Mouse (Mus musculus) adrenal gland, adult 18-20 months (tissue): Measurements from ENCODE around the gene Olfr90. TPM values are rescaled to one million over a fixed set of nuclear protein-coding genes. Genes with fewer than 3 reads are reported as not detected.
A peak's percentile ranks its signal among the peaks of the same experiment; 100 is the strongest.
"Not testable (repeated sequence)": the region's sequence is repeated elsewhere in the genome, so short reads cannot be mapped to it uniquely, and the experiment has no call there.

Experiments
- DNase-seq, 2 experiments: peaks; one replicate each; pipeline ENCODE4 v3.0.0; 2021 to 2022; ENCODE audit warnings: low spot score in 2 of 2
- long read RNA-seq, 2 experiments: library from polyadenylated mRNA; stranded (forward); transcript quantifications; one replicate each; pipeline ENCODE4 v2.0.0; 2021
- total RNA-seq, 2 experiments: library from RNA; stranded (reverse); gene quantifications; 1 replicate in 1 of 2; 2 replicates in 1 of 2; pipeline ENCODE4 v1.2.3; 2021

The Olfr90 gene
- not detected for total RNA-seq
- long read RNA-seq, experiment 1, result 0 reads
- long read RNA-seq, experiment 2, result 0 reads

DNA sequence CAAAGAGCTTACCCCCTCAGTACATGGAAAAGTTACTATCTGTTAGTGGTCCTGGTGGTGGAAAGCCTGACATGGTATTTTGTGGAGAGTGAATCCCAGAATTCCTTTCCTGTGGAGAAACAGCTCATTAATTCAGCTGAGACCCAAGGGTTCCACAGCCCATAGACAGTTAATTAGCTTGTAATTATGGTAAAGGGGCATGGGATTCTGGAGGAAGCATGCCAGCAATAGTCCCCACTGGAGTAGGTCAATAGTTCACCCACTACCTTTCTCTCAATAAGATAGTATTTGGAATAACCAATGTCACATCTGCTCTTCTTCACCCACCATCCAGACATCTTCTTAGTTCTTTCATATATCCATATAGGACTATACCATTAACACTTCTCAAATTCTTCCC, at the start of gene Olfr90:
Olfr90 (minus strand) TSS at position 101 of the 400 bp plus-strand sequence.
- DNase-seq, result no peak

DNA sequence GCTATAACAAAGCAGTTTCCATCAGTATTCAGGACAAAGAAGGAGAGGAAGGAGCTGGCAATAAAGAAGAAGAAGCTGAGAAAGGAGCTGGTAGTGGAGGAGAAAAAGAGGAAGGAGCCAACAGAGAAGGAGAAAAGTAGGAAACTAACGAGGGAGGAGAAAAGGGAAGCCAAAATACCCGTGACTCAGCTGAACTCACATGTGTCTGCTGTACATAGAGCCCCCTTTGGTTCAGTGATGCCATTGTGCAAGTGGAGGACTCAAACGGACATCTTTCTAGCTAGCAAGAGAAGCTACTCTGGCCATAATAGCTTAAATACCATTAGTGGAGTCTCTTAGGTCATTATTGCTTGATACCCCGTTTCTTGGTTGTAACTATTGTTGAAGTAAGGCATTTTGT, 43.1 kb upstream of the Olfr90 start:
- not testable (repeated sequence) for DNase-seq

DNA sequence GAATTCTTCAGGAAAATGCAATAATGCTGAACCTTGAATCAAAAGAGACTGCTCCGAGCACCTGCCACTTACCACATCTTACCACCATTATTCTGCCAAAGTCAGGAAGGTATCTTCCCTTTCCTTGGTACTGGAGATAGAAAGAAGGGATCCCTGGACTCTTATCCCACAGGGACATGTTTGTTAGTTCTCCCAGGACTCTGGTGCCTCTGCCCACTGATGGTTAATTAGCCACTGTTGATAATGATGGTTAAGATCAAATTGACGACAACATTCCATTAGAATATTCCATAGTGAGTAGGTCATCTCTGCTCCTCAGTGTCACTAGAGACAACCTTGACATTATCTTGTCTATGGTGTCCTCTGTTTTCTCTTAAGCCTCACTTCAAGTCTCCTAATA, 31.7 kb upstream of the Olfr90 start, which contains the start of gene Olfr92:
Olfr92 (minus strand) TSS at position 101 of the 400 bp plus-strand sequence.
- no peak for DNase-seq

- no peak for DNase-seq
Measured at GRCm38 (mm10) chr17:37098178-37098577, 9.9 kb upstream of the Olfr90 start, which contains the start of gene Olfr91. TSS of gene Olfr91 (minus strand) at chr17:37098278.

- DNase-seq, result no peak
Measured at GRCm38 (mm10) chr17:37093289-37093688, 5.0 kb upstream of the Olfr90 start.

- DNase-seq, result no peak
Measured at GRCm38 (mm10) chr17:37092198-37092597, 3.9 kb upstream of the Olfr90 start.

GRCm38 (mm10) chr17:37085545-37085944, 2.8 kb downstream of the Olfr90 start:
- DNase-seq, result no peak

DNA sequence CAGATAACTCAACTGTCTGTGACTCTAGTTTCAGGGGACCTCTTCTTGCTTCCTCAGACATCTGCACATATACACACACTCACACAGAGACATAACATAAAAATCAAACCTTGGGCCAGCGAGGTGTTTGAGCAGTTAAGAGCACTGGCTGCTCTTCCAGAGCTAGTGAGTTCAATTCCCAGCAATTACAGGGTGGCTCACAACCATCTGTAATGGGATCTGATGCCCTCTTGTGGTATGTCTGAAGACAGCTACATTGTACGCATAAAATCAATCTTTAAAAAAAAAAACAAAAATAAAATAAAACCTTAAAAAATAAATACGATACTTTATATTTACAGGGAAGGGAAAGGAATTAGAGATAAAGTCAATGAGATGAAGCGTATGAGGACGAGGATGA, 3.7 kb downstream of the Olfr90 start:
- DNase-seq, result no peak

- peak; percentile 60 to 61 for DNase-seq
Measured at GRCm38 (mm10) chr17:37083327-37083726, 5.0 kb downstream of the Olfr90 start.

DNA sequence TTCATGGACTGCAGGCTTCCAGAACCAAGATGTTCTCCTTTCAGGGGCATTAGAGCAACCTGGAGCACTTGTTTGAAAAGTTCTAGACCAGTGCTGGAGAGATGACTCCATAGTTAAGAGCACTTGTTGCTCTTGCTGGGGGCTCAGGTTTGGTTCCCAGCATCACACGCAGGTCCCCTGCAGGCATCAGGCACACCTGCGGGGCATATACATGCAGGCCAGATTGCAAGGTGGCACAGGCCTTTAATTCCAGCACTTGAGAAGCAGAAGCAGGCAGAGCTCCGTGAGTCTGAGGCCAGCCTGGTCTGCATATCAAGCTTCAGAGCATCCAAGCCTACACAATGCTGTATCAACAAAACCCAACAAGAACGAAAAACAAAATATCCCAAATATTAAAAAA, 6.6 kb downstream of the Olfr90 start:
- DNase-seq, result no peak

GRCm38 (mm10) chr17:37080119-37080518, 8.2 kb downstream of the Olfr90 start:
- no peak for DNase-seq

DNA sequence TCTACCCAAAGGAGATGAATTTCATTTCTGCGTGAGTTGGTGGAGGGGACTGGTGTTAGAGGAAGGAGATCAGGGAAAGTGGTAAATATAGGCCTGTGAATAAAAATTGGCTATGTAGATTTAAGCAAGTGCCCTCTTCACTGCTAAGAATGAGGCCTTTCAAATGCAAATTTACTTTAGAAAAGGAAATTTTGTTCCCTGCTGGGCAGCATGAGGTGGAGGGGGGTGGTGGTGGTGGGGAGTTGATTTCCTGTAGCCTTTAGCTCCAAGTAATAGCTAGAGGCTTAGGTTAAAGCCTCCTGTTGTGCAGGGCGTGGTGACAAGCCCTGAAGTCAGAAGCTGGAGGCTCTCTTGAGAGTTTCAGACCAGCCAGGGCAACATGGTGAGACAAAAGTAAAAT, 9.3 kb downstream of the Olfr90 start:
- no peak for DNase-seq

- DNase-seq, result no peak
Measured at GRCm38 (mm10) chr17:37078193-37078592, 10.1 kb downstream of the Olfr90 start.

DNA sequence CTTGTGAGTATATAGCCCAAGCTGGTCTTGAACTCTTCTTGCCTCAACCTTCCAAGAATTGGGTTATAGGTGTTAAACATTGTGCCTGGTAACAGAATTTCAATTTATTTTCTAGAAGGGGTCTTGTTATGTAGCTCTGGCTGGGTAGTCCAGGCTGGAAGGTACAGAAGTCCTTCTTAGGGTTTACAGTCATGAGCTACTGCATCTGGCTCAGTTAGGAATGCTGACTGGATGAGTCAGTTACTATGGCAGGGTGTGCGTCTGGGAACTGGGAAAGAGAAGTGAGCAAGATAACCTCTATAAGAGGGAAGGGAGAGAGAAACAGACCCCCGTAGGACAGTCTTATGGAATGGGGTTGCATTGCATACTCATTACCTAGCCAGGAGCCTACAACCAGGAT, 12.5 kb downstream of the Olfr90 start:
- no peak for DNase-seq

GRCm38 (mm10) chr17:37075181-37075580, 13.1 kb downstream of the Olfr90 start:
- no peak for DNase-seq

DNA sequence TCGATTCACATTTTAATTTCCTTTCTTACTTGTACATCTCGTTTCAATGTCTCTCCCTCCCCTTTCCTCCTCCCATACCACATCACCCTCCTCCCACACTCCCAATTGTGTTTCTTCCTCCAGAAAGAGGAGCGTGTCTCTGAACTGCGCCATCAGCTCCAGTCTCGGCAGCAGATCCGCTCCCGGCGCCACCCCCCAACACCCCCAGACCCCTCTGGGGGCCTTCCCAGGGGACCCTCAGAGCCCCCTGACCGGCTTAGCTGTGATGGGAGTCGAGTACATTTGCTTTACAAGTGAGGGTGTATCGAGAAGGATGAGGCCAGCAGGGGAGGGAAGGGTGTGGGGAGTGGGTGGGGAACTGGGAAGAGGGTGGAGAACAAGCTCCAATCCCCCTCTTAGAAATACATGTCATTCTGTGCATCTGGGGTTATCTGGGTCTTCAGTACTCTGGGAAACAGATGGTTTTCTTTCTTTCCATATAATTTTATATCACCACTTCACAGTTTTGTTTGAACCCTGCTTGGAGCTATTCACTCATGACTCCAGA, 15.5 kb downstream of the Olfr90 start:
- no peak for DNase-seq

GRCm38 (mm10) chr17:37072080-37072729, 16.1 kb downstream of the Olfr90 start:
- DNase-seq, result no peak

GRCm38 (mm10) chr17:37070121-37070520, 18.2 kb downstream of the Olfr90 start:
- no peak for DNase-seq

- no peak for DNase-seq
Measured at GRCm38 (mm10) chr17:37067861-37068260, 20.4 kb downstream of the Olfr90 start.

DNA sequence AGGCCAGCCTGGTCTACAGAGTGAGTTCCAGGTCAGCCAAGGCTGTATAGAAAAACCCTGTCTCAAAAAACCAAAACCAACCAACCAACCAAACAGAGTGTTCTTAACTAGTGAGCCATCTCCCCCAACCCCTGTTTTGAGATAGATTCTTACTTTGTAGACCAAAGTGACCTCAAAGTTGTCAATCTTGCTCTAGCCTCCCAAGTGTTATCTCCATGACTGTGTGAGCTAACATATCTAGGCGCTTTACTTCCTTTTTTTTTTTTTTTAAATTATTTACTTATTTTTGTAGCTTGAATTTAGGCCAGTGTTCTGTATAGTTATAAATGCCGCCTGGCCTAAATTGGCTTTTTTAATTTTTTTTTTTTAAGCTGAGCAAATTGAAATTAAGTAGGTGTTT, 22.3 kb downstream of the Olfr90 start:
- no peak for DNase-seq

DNA sequence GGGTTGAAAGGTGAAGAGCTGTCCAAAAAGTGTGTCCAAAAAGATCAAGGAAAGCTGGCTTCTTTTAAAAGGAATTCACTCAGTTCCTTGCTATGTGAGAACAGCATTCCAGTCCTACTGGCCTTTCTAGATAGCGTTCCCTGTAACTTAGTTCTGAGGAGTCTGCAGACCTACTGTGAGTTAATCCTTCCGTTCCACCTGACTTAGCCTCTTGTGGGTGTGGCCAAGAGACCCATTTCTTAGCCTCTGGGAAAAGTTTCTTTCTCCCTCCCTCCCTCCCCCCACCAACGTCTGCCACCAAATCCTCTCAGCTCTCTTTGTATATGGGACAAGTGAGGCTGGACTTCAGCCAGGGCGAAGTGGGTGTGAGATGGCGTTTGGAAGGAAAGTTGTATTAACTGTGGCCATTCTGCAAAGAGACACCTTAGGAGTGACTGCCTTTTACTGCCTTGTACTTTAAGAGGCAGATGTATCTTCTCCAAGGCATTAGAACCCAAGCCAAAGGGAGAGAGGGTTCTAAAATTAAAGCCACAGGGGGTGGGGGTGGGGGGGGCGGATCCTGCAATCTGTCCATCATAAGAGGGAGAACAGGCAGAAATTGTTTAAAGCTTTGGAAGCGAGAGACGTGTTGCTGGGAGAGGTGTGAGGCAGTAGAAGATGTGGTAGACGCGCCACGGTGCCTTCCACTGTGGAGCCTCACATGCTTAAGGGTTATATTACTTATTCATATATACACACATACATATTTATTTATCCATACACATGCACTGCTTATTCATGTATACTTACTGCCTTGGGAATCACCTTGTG, 24.4 kb downstream of the Olfr90 start:
- no peak for DNase-seq

GRCm38 (mm10) chr17:37063063-37063462, 25.2 kb downstream of the Olfr90 start:
- no peak for DNase-seq
